Mouse (Mus musculus) urinary bladder, postnatal 4 days (tissue): ENCODE results near the gene Ttc21a.

Experiments used
- DNase-seq, 2 experiments: peaks; one replicate each; pipeline ENCODE4 v3.0.0; 2021 to 2022; ENCODE audit warnings: low spot score in 2 of 2

Gene Ttc21a

DNA sequence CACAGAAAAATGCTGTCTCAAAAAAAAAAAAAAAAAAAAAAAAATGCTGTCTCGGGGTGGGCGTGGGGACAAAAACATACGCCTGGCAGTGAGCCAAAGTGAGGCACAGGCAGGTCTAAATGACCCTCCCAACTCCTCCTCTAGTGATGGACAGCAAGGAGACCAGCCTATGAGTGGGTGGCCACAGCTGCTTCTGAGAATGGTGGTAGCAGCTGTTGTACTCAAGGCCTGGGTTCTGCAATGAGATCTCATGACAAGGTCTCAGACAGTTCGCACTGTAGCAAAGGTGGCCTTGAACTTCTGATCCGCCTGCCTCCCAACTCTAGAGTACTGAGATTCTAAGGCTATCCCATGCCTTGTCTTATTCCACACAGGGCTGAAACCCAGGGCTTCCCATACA is 4.0 kb downstream of the Ttc21a start:
- DNase-seq: no peak

DNA sequence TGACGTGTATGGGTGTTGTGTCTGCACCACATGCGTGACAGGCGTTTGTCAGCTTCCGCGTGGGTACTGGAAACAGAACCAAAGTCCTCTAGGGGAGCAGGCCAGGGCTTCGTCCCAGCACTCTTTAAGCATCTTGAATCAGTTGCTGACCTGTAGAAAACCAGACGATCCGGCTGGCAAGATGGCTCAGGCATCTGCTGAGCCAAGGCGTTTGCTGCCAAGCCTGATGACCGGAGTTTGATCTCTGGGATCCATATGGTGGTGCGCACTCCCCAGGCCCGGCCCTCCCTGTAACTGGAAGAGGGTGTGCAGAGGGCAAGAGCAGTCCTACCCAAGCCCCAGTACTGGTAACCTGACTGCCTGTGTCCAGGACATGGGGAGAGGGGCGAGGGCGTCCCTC is 4.5 kb downstream of the Ttc21a start:
- no peak for DNase-seq

DNA sequence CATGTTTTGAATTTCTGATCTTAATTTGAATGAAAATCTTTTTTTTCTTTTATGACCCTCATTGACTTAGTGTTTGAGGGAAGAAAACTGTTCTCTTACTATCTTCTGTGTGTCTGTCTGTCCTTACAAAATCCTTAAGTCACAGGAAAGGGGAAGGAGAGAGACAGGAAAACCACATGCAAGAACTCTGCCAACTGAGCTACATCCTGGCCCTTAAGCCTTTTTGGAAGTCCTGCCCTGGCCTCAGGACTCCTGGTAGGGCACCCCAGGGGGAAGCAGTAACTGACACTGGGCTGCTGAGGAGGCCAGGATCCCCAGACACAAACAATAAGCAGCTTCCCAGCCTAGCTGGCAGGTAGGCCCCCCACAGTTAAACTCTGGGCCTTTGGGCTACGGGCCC is 5.9 kb downstream of the Ttc21a start:
- DNase-seq: no peak

DNA sequence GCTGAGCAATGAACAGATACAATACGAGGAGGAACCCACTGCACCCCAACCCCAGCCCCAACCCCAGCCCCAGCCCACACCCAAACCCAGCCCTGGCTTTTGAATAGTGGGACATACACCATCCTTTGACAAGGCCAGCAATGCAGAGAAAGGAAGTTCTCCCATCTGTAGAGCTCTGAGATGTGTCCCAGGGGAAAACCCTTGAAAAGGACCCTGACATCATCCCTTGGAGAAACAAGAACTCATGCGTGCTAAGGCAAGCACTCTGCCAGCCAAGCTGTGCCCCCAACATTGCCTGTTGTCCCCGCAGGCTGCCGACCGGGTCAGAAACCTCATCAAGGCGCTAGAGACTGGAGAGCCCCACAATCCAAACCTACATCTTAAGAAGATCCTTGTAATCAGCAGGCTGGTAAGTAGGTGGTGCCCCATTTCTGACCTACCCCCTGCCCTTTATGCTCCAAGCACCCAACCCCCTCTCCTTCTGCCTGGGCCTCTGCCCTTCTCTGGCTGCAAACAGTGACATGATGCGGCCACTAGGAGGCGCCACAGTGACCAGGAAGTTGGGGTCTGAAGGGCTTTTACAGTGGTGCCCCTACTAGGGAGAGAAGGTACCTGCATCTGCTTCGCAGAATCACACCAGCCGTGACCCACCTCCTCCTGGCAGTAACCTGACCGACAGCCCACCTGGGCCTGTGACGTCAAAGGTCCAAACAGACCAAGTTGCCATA is 7.9 kb downstream of the Ttc21a start:
- no peak for DNase-seq

DNA sequence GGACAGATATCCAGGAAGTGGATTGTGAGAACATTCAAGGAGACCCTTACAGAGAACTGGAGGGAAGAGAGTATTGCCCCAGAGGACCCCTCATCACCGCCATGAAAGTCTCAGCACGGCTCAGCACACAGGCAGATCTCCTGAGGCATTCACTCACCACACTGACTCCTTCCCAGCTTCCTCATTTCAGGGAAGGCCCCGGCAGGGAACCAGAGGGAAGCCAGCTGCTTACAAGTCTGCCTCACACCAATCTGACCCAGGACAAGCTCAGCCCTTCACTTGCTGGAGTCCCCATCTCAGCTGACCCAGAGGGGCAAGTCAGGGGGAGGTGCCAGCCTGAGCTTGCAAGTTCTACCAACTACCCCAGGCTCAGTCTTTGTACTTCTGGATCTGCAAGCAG is 11.4 kb downstream of the Ttc21a start:
- DNase-seq: no peak

DNA sequence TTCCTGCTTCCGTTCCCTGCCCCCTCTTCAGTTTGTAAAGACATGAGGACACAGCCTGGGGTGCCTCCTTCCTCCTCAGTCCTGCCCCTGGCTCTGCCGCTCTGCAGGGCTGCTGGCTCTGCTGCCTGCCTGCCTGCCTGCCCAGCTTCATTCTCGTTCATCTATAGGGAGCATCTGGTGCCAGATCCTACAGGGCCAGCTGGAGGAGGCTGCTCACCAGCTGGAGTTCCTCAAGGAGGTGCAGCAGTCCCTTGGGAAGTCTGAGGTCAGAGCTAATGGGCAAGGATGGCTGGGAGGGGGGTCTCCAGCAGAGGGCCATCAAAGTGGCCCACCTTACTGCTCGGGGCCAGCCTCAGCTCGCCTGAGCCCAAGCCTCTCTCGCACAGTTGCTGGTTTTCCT is 13.0 kb downstream of the Ttc21a start:
- DNase-seq: no peak

DNA sequence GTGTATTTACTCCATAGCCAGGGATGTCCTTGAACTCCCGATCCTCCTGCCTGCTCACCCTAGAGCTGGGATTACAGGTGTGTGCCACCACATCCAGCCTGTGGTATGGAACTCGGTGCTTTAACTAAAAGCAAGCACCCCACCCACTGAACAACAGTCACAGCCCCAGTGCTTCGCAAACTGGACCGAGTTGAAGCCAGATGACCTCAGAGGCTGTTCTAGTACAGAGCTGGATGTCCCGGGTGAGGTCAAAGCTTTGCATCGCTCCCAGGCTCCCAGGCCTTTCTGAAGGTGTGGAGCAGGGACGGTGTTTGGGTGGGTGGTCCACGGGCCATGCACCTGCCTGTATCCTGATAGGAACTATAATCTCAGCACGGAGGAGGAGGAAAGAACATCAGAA is 14.0 kb downstream of the Ttc21a start:
- DNase-seq: no peak

DNA sequence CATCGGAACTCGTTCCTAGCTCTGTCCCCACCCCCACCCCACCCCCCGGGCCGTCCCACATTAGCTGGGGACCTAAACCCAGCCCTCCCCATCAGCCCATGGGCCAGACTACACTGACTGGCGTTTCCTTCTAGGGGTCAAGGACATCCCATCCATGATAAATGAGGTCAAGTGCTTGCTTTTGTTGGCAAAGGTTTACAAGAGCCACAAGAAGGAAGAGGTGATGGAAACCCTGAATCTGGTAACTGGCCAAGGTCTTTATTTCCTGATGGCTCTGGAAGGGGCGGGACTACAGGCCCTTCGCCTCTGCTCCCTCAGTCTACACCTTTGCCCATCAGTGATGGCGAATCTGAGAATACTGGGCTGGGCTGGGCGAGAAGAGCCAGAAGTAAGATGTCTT is 21.4 kb downstream of the Ttc21a start:
- DNase-seq: no peak

DNA sequence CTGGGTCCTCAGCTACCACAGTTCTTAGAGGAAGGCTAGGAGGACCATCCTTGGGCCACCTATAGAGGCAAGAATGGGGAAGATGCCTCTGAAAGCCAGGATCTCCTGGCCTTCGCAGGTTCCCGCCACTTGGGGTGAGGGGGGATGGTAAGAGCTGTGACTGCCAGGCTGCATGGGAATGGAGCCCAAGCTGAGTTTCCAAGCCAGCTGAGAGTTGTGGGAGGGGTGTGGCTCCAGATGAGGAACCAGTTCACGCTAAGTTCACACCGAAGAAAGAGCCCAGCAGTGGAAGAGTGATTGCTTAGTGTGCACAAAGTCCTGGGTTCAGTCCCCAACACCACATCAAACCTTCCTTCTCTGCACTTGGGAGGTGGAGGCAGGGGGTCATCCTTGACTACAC is 24.8 kb downstream of the Ttc21a start:
- no peak for DNase-seq

DNA sequence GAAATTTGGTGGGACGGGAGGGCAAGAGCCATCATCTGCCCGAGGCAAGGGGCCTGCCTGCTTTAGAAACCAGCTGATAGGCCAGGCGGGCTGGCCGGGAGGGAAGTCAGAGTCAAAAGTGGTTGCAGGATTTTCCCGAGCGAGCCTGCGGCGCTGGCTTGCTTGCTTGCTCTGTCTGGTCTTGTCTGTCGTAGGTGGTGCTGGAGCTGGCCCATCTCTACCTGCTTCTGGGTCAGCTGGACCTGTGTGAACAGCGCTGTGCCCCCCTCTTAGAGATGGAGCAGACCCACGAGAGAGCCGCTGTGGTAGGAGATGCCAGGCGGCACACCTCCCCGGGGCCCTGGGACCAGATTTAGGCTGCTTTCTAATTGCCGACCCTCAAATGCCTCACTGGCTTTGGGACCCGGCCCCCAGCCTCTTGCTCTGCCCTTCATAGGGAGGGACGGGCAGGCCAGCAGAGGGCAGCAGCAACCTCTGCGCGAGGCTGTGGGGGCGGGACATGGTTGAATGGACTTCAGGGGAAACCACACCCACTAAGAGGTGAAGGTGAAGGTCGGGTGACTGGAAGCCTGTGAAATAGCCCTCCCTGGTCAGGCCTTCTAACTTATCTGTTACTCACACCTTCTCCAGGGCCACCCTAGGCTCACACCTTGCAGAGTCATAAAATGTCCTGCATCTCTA is 25.7 kb downstream of the Ttc21a start:
- DNase-seq: peak in 1 of 2 experiments; percentile 54

DNA sequence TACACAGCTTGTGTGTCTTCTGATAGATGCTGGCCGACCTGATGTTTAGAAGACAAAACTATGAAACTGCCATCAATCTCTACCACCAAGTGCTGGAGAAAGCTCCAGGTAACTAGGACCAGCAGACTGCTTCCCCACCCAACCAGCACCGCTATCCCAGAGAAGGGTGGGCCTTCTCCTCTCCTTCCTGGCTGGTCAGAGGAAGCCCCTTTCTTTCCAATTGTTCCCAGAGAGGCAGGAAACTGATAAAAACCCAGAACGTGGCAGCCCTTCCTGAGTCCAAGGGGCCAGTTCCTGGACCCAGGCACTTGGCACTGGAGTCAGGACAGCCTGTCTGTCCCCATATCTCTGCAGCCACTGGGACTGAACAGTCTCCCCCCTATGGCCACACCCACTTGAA is 26.8 kb downstream of the Ttc21a start:
- no peak for DNase-seq

DNA sequence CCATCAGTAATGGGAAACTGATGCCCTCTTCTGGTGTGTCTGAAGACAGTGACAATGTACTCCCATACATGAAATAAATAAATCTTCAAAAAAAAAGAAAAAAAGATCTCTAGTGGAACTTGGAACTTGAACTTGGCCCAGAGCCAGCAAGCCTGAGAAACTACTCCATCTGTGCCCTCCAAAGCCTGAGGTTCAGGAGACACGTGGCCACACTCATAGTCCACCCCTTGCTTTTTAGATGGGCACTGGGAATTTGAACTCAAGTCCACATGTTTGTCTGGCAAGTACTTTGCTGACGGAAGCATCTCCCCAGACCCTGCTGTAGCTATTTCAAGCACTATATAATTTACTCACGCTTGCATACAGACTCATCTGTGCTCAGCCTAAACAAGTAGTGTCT is 27.8 kb downstream of the Ttc21a start:
- no peak for DNase-seq

DNA sequence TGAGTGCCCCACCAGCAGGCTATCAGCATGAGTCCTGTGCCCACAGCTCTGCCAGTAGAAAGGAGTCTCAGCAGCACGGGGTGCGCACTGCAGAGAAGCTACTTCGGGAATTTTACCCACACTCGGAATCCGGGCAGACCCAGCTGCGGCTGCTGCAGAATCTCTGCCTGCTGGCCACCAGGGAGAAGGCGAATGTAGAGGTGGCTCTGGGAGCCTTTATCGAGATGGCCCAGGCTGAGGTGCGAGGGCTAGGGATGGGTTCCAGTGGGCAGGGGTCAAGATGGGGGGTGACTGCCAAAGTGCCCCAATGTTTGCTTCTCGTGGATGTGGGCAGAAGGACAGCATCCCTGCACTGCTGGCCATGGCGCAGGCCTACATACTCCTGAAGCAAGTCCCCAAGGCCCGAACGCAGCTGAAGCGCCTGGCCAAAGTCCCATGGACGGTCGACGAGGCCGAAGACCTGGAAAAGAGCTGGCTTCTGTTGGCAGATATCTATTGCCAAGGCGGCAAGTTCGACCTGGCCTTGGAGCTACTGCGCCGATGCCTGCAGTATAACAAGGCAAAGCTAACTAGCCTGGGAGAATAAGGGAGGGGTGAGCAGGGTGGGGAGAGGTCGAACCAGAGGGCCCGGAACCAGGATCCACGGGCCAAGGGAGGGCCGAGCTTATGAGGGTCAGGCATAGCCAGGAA is 29.0 kb downstream of the Ttc21a start:
- no peak for DNase-seq

DNA sequence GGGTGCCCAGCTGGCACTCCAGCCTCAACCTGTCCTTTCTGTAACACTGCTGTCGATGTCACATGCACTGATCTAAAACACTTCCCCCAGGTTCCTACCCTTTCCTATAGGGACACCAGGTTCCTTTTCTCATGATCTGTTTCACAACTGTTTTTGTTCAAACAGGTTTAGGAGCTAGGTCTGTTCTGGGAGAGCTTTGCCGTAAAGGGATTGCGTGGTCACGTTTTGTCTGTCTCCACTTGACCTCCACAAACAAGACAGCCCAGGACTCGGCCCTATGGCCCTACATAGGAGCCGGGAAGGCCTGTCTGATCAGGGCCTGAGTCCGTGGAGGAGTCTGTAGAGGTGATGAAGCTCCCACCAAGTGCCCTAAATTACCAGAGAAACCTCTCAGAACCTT is 32.4 kb downstream of the Ttc21a start:
- DNase-seq: no peak

DNA sequence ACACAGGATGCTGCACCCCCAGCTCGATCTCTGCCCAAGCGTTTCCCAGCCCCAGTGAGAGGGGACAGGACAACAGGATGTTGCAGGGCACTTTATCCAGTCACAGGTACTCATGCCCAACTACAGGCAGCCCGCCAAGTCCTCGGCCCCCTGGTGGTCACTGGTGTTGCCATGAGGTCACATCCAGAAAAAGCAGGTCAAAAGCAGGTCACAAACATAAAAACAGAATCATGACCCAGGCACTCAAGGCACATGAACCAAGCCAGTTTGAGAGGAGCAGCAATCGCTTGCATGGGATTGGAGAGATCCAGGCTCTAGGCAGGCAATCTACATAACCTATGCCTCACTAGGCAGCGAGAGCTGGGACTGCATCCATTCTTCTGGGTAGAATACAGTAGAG is 32.8 kb downstream of the Ttc21a start:
- DNase-seq: peak; percentile 57 to 81

DNA sequence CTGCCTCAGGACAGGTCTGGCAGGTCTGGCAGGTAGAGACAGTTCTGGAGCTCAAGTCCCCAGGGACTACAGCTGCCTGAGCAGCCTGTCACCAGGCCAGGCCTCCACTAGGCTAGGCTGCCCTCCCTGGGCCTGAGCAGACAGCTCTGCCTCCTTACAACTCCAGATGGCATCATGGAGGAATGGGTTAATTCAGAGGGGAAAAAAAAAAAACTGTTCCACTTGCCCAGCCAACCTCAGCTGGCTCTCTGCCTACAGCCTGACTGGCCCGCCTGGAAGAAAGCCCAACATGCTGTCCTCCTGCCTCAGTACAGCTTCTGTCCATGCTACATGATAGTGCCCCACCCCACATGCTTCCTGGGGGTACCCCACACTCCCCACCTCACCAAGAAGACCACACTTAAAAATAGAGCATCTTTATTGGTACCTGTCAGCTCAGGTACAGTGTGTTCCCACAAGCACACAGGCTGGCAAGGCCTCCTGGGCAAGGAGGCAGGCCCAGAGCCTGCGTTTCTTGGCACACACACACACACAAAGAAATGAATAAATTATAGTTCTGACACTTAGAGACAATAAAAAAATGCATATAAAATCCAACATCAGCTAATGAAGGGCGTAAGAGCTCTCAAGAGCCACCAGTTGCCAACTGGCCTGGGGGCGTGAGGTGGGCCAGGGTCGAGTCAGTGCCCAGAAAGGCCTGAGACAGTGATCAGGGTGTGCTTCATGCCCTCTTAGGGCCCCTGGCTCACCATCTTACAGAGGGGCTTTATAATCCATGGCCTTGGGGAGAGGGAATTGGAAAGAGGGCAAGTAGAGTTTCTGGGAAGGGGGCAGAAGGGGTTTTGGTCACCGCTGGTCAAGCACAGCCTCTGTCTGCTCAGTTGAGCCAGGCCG is 33.6 kb downstream of the Ttc21a start:
- no peak for DNase-seq

DNA sequence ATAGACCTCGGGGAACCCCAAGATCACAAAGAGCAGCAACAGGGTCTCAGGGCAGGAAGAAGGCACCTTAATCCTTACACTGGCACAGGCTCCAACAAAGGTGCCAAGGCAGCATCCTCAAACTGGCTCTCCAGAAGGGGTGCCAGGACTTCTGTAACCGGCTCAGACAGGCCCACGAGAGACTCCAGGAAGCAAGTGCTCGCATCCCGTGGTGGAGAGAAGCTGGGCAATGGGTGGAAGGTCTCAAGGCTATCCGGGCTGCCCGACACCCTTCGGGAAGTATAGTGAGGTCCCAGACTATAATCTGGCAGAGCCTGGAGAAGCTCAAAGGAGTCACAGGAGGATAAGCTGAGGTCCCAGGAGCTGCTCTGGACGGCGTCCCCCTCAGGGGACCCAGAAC is 34.8 kb downstream of the Ttc21a start:
- no peak for DNase-seq

DNA sequence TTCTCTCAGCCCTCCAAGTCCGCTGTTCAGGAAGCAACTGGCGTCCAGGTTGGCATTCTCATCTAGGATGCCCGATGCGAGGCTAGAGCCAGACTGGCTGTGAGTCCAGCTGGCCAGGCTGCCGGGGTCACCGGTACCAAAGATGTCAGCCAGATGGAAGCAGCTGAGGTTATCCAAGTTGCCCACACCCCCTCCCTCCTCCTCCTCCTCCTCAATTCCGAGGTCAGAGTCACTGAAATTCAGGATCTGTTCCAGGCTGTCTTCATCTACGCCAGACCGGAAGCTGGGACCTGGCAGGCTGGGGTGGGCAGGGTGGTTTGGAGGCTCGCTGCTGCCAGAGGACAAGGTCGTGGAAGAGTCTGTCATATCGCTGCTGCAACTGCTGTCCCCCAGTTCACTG is 35.2 kb downstream of the Ttc21a start:
- no peak for DNase-seq

DNA sequence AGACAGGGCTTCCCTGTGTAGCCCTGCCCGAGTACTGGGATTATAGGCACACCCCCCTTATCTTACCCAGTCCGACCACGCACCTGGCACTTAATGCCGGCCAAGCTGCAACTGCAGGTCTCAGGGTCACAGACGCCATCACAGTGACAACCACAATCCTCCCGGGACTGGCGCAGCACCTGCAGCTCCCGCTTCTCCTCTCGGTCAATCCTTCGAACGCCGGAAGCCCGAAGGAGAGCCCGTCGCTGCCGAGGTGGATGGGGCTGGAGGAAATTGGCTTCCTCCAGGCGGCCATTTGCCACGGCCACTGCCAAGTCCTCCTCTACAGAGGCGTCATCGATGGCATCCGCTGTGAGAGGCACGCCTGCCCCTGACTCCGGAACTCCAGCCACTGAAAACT is 35.9 kb downstream of the Ttc21a start:
- DNase-seq: no peak

DNA sequence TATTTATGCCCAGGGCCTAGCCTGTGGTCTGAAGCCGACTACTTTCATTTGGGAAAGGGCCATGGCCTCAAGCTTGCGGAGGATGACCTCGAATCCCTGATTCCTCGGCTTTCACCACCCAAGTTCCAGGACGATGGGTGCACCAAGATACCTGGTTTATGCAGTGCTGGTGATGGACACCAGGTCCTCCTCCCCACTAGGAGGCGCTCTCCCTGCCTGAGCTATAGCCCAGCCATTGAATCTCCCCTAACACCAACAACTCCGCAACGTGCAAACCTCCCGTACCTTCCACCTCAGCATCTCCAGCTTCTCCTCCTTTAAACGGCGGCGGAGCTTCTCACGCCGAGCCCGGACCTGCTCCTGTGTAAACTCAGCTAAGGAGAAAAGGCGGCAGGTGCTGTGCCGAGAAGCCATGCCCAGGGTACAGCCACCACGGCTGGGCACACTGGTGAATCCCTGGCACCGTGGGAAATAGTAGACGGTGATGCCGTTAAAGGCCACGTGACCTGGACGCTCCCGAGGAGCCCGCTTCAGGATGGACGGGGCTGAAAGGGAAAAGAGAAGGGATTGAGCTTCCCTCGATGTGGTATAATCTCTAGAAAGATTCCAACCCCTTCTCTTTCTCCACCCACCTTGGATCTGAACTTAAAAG is 36.6 kb downstream of the Ttc21a start:
- no peak for DNase-seq

DNA sequence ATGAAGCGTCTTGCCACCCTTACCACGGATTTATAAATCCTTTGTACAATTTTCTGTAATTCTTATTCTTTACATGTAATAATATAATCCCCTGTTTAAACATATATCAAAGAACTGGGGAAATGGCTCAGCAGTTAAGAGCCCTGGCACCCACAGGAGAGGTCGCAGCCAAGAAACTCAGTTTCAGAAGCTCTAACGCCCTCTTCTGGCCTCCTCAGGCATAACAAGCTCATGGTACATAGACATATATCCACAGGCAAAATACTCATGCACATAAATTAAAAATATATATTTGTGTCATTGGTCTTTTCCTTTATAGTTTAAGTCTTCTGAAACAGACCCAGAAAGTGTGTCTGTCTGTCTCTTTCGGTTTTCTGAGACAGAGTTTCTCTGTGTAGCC is 37.2 kb downstream of the Ttc21a start:
- no peak for DNase-seq

DNA sequence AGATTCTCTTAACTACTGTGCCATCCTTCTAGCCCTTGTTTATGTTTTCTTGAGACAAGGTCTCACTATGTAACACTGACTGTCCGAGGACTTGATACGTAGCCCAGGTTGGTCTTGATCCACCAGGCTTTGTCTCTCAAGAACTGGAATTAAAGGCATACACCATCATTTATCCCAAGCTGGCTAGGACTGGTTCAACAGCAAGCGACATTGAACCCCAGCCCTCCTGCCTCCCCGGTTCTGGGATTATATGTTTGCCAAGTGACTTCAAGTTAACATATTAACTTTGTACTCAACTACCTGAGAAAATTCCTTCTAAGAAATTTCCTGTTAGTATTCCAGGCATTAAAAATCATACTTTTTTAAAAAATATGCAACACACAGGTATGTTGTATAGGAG is 37.9 kb downstream of the Ttc21a start:
- no peak for DNase-seq
